Mouse (Mus musculus) liver, embryonic 14.5 days (tissue): ENCODE data around the gene Olfr963.

Source experiments
- CTCF ChIP-seq: IDR thresholded peaks from 2 replicates; pipeline ENCODE4 v1.5.1; 2016; ENCODE audit warnings: antibody characterized with exemption, low read depth, control low read depth
- EP300 ChIP-seq: IDR thresholded peaks from 2 replicates; pipeline ENCODE4 v1.6.1; 2016; ENCODE audit warnings: antibody characterized with exemption, low read depth

DNA sequence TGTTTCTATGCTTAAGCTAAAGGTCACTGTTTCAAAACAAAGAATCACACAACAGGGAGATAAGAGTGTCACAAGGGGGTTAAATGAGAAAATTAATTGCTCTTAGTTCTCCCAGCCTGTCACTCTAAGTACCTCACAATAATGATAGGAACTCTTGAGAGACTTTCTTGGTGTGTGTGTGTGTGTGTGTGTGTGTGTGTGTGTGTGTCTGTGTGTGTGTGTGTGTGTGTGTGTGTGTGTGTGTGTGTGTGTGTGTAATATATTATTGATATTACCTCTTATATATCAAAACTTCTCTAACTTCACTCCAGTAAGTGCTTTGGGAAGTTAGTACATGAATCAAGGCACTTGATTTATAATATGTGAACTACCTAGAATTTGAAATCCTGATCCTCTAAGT, 44.0 kb downstream of the Olfr963 start, which contains the start of gene Olfr965:
- TF ChIP-seq CTCF (no peak), EP300 (no peak)
